Mouse (Mus musculus): ENCODE results near the gene 5830473C10Rik.
A peak's percentile ranks its signal among the peaks of the same experiment; 100 is the strongest.

The 5830473C10Rik gene

GRCm38 (mm10) chr5:90560743-90561142 is at the start of gene 5830473C10Rik:
TSS of gene 5830473C10Rik (plus strand) at chr5:90561107.
- no peak for DNase-seq

DNA sequence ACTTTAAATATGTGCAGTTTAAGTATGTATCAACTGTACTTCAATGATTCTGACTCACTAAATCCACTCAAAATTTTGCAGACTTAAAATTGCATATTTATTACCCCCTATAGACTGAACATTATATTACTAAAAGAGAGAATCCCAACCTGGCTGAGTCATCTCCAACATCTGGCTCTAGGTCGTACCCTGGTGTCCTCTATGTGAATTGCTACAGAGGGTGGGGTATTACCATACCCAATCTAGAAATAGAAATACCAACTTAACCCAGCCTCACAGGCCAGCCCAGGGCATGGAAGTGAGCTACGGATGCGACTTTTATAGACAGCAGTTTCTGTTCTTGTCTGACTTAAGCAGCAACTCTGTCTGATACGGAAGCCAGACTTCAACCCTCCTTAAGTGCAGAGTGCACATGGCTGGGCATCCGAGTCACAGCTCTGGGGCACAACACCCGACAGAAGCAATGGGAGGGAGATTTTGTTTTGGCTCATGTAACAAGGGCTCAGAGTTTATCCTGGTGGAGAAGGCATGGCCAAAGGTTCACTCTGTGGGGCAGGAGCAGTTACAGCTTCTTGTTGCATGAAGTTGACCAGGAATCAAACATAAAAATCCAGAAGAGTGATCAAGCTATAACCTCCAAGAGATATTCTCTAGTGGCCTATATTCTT is 48.5 kb upstream of the 5830473C10Rik start:
- DNase-seq: no peak

- no peak for DNase-seq
Observed at GRCm38 (mm10) chr5:90515561-90515960, 45.3 kb upstream of the 5830473C10Rik start.

- no peak for DNase-seq
Observed at GRCm38 (mm10) chr5:90518356-90519100, 42.4 kb upstream of the 5830473C10Rik start, which contains the start of gene Afm. TSS of gene Afm (plus strand) at chr5:90518932.

- DNase-seq: no peak
Observed at GRCm38 (mm10) chr5:90551191-90551590, 9.7 kb upstream of the 5830473C10Rik start.

DNA sequence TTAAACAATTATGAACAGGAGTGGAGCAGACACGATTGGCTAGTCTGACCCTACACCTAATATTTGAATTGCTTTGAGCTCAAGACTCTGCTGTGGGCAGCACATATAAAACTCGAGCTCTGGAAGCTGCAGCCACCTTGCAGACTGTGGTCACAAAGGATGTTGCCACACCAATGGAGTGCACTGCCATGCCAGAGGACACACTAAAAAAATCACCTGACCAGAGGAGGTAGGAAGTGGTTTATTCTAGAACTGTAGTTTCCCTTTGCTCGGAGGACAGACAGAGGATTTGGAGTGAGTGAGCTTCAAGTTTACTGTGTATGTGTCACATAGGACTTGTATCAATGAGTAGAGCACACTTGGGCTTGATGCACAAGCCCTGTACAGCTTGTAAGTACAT is 4.9 kb upstream of the 5830473C10Rik start:
- no peak for DNase-seq

- no peak for DNase-seq
Observed at GRCm38 (mm10) chr5:90561721-90562275, 891 bp downstream of the 5830473C10Rik start.

- DNase-seq: no peak
Observed at GRCm38 (mm10) chr5:90562880-90563279, 2.0 kb downstream of the 5830473C10Rik start.

DNA sequence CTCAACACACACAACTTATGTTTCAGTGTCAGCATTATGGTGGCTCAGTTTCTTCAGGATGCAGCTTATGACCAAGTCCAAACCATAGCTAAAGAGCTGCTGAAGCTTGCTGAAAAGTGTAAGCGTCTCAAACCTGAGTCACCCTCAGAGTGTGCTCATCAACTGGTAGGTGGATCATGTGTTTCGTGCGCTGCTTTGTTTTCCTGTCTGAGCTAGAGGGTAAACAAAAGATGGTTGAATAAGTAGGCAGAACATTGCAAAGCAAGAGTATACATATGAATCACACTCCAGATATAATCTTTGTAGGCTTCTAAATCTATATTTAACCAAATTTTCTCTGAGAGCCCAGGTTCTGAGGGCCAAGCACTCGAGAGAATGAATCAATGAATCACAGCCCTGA is 3.3 kb downstream of the 5830473C10Rik start:
- no peak for DNase-seq

DNA sequence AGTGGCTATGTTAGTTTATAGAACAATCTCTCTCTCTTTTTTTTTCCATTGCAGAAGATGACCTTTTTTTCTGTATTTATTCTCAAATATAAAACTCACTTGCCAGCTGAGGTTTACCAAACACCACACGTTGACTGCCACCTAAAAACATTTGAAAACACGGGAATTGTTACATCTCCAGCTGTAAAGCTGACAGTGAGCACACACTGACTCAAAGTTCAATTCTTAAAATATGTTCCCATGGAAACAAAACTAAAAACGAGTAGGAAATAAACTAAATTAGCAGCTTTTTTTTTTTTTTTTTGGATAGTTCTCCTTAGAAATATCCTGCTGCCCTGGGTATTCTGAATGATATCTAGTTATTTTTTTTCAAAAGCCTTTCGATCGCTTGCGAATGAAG is 4.3 kb downstream of the 5830473C10Rik start:
- no peak for DNase-seq

DNA sequence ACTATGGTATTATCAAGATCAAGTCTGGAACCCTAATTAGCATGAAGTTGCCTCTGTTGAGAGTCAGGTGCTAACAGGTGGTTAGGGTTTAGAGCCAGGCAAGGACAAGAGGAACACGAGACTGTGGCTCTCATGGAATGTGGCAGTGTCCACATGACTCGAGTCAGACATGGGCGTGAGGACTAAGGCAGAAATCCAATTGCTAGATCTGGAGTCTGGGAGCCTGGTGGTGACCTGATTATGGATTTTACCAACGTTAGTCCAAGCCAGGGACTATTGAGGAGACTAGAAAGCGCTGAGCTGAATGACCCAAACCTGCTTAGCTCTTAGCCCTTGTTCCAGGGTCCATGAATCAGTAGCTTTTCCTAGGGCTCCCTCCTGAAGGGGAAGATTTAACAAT is 6.9 kb downstream of the 5830473C10Rik start:
- DNase-seq: no peak

GRCm38 (mm10) chr5:90568338-90568737 is 7.4 kb downstream of the 5830473C10Rik start:
- no peak for DNase-seq

GRCm38 (mm10) chr5:90571216-90571615 is 10.3 kb downstream of the 5830473C10Rik start:
- DNase-seq: no peak

DNA sequence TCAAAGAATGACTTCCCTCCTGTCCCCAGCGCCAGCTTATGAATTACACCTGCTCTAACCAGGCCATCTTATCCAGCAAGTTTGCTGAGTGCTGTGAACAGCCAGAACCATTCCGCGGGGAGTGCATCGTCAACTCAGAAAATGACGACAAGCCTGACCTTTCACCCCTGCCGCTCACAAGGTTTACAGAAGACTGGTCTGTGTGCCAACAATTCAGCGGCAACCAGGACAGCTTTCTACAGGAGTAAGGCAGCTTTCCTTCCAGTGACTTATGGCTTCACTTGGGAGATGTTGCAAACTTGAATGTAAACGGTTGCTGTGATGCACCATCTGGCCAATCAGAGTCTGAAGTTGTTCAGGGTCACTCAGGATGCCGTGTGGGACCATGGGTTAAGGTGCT is 16.8 kb downstream of the 5830473C10Rik start:
- no peak for DNase-seq

DNA sequence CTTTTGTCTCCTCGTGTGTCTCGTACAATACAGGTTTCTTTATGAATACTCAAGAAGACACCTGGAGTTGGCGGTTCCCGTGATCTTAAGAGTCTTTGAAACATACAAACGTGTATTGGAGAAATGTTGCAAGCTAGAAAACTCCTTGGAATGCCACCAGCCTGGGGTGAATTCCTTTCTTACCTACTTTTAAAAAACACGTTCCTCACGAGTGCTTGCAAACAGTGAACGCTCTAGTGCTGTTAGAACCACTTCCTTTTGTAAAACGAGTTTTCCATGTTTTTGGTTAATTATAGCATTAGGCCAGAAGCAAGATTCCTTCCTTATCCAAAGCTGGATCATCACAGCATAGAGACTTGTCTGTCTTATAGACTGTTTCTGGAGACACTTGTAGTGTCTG is 18.6 kb downstream of the 5830473C10Rik start:
- DNase-seq: no peak

DNA sequence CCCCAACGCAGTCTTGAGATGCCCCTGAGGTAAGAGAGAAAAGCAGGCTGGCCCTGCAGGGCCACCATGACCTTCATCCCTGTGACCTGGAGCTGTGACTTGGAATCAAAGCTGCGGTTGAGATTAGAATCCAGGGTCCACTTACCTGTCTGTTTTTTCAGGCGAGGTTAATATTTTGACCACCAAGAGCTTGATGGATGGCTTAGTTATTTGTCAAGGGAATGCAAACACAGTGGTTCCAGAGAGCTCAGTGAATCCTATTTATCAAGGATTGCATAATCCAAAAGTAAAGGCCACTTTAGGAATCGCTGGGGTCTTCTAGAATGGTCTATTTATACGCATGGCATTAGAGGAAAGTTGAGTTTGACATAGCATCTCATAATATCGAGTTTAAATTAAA is 21.3 kb downstream of the 5830473C10Rik start:
- DNase-seq: no peak

DNA sequence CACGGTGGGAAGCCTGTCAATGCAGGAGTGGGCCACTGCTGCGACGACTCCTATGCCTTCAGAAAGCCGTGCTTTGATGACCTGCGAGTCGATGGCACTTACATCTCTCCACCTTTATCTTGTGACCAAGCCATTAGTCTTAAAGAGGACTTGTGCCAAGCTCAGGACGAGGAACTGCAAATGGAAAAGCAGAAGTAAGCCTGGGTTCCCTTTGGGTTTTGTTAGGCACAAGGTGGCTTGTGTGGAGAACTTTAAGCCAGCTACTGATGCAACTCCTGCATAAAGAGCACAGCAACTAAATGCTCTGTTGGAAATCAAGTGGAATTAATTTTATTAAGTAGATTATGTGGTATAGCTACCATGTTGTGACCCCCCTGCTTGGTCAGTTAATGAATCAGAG is 23.9 kb downstream of the 5830473C10Rik start:
- no peak for DNase-seq

- DNase-seq: no peak
Observed at GRCm38 (mm10) chr5:90586511-90586910, 25.6 kb downstream of the 5830473C10Rik start.

DNA sequence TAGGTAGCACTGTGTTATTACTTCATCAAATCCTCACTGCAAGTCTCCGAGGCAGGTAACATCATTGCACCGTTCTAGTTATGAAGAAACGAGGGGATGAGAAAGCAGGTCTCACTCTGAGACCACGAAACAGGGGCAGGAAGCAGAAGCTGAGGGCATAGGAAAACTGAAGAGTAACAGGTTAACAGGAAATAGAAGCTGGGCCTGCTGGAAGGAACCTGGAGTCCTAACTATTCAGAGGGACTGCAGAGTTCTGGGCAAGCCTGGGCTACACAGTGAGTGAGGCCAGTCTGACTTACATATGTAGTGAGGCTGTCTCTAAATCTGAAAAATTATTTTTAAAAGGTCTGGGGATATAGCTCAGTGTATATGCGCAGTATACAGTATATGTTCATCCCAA is 27.2 kb downstream of the 5830473C10Rik start:
- no peak for DNase-seq

- DNase-seq: peak; percentile 89 to 90
Observed at GRCm38 (mm10) chr5:90588708-90589595, 28.0 kb downstream of the 5830473C10Rik start.

GRCm38 (mm10) chr5:90590676-90591075 is 29.8 kb downstream of the 5830473C10Rik start:
- peak in 1 of 2 experiments; percentile 9 for DNase-seq

GRCm38 (mm10) chr5:90591936-90592335 is 31.0 kb downstream of the 5830473C10Rik start:
- no peak for DNase-seq

DNA sequence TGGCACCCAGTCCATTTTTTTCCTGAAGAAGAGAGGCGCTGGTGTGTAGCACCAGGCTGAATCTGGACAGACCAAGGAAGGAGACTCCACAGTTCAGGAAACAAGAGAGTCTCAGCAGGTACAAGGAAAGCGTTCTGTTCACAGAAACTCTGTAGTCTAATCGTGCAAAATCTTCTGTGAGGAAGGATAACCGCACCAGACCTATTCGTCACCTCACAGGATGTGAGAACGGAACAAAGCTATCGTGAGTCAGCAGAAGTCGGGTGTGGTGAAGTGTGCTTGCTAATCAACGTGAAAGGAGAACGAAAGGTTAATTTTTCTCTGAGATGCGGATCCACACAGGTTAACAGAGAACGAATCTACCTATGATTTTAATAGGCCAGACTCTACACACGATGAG is 34.0 kb downstream of the 5830473C10Rik start:
- no peak for DNase-seq

All from cerebellum, postnatal 14 days (tissue).